Mouse (Mus musculus): Measurements from ENCODE around the gene Olfr1323. TPM values are rescaled to one million over a fixed set of nuclear protein-coding genes. Genes with fewer than 3 reads are reported as not detected.

The Olfr1323 gene
- not detected in 2 replicates for polyA plus RNA-seq (2012; ENCODE audit: insufficient read depth, insufficient read length, missing spikeins)

DNA sequence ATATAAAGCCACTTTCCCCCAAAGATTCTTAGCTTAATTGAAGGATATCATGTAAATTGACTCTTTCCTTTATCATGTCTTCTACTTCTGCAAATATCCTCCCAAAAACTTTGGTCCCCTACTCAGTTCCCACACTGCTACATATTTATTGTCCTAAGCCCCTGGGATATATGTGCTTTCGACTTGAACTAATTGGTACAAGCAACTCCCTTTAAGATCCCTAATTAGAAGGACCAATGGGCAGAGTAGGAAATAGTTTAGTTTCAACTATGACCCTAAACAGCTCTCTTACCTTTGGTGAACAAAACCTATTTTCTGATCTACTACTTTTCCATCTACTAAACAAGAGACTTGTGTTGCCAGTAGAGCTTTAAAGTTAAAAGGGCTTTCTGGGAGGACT is at the start of gene Olfr1323:
TSS of gene Olfr1323 (minus strand) at position 101 of the 400 bp plus-strand sequence.
- no peak within 1 kb of the TSS for H3K27ac ChIP-seq (replicated peaks; ENCODE audit: low read depth, low read length)
- H3K4me1 ChIP-seq (ENCODE audit: control insufficient read depth, insufficient read depth, insufficient read length, low read length), result no peaks in the 10 kb centered on the region
- no peak within 1 kb of the TSS for H3K4me3 ChIP-seq (ENCODE audit: insufficient read depth, low read depth, low read length)

DNA sequence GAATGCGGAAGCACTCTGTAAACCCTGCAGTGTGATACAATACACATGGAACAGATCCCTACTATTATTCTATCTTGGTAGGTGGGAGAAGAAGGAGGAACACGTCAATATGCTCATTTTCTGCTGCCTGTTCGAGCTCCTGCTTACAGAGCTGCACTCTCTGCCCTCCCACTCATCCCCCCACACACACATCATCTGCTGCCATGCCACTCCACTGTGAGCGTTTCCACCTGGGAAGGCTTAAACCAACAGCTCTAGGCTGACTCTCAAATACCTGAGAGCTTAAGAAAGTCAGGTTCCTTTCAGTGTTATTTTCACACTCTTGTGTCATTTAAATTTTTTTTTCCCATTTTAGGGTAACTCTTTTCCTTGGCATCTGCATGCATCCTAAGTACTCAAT is 6.9 kb downstream of the Olfr1323 start:
- Histone ChIP-seq H3K4me3 (ENCODE audit: insufficient read depth, low read depth, low read length) (no peak overlapping the region), H3K27ac (replicated peaks; ENCODE audit: low read depth, low read length) (no peak overlapping the region), H3K4me1 (ENCODE audit: control insufficient read depth, insufficient read depth, insufficient read length, low read length) (no peaks in the 10 kb centered on the region)

Other genes starting within 250 kb of the Olfr1323 start
- 0.36 and 0.54 TPM in 2 replicates for gene Igsf1, start 221.6 kb downstream of the Olfr1323 start, polyA plus RNA-seq (2012; ENCODE audit: insufficient read depth, insufficient read length, missing spikeins)
- gene Olfr1322, start 127.9 kb downstream of the Olfr1323 start, polyA plus RNA-seq (2012; ENCODE audit: insufficient read depth, insufficient read length, missing spikeins), result not detected in 2 replicates

Measured in brown adipose tissue, adult 24 weeks (tissue).